Mouse (Mus musculus): ENCODE data around the gene Mars.

- TF ChIP-seq POLR2A (IDR thresholded peaks at IDR 0.05; ENCODE audit: insufficient read depth, low read depth, low read length), result peak; percentile 26
- TF ChIP-seq CTCF (IDR thresholded peaks at IDR 0.05; ENCODE audit: insufficient read depth, low read depth, low read length), result no peak
Measured at GRCm38 (mm10) chr10:127288800-127289572, 22.6 kb downstream of the Mars start, which contains the start of gene Mbd6.

Data from olfactory bulb, adult 2 months (tissue).